Mouse (Mus musculus): ENCODE measurements around the gene Tnfaip2. TPM values are rescaled to one million over a fixed set of nuclear protein-coding genes. Genes with fewer than 3 reads are reported as not detected.
A peak's percentile ranks its signal among the peaks of the same experiment; 100 is the strongest.

Tnfaip2 gene
- 34.8 and 46.7 TPM in 2 replicates for polyA plus RNA-seq (2015; fragmentation: Nextera tagmentation; extraction: Ambion mirVana)

DNA sequence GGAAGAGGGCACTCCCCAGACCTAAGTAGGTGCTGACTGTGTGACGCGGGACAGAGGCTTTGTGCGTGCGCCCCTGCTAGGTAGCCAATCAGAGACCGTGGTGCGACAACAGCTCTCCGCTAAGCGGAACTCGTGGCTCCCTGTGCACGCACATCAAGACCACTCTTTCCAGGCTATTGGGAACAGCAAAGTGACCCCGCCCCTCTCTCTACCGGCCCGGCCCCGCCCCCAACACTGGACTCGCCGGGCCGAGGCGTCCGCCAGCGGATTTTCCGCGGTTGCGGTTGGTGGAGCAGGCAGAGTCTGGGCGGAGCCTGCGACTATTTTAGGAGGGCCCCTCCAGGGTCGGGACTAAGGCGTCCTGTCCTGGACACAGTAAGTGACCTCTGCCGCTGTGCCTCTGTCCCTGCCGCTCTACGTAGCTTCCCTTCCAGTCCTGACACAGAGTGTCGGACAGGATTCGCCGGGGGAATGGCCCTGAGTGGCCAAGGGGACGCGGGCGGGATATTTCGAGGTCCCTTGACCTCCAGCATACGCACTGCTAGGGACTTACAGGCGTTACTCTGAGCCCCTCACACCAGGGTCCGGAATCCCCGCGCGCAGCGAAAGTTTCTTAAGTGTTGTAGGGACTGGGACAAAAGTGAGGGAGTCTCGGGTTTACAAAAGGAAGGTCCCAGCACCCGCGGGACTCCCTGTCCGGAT is at the start of gene Tnfaip2:
Gene Tnfaip2 (plus strand): TSS at position 161 of the 702 bp plus-strand sequence.
- WGBS = 3% methylated on average over 48 of the region's 48 CpGs
- Histone ChIP-seq H3K4me2 (ENCODE audit: low read length) (peak within 1 kb of the TSS; percentile 77), H3K27ac (peak within 1 kb of the TSS; percentile 67), H3K9ac (ENCODE audit: low read depth, low read length) (peak within 1 kb of the TSS; percentile 61), H3K4me1 (replicated peaks; ENCODE audit: insufficient read depth, low read length) (peaks cover 25% of the 10 kb centered on the region), H3K27me3 (ENCODE audit: insufficient read depth, low read length) (0 out of 2 replicates have a peak, but pooled peaks cover 6% of the 10 kb centered on the region), H3K9me3 (replicated peaks; ENCODE audit: low read length) (no peaks in the 10 kb centered on the region), H3K36me3 (ENCODE audit: insufficient read depth, low read length) (no peaks in the 10 kb centered on the region), H3K4me3 (replicated peaks; ENCODE audit: low read depth, low read length) (peak within 1 kb of the TSS; percentile 45)
- peak; percentile 73 for ATAC-seq (replicated peaks; ENCODE audit: low FRiP score, low read depth)
- peak; percentile 3; the same call in 1 of the 2 replicates for TF ChIP-seq CTCF (IDR thresholded peaks at IDR 0.05; ENCODE audit: low read depth)
- peak; percentile 92 for DNase-seq (ENCODE audit: low spot score)

DNA sequence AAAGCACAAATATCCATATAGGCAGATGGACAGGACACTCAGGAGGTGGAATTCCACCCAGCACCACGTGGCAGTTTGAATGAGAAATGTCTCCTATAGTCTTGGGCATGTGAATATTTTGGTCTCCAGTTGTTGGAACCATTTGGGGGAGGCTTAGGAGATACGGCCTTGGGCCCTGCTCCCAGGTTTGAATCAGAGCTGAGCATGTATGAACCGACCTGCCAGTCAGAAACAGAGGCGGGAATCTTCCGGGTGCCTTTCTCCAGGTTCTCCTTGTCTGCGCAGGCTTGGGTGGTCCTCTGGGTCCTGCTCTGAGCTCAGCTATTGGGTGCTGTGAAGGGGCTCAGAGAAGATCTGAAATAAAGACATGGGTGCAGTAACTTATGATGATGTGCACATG is 48.3 kb upstream of the Tnfaip2 start:
- H3K4me3 ChIP-seq (replicated peaks; ENCODE audit: low read depth, low read length) = no peak overlapping the region
- no peaks in the 10 kb centered on the region for H3K9me3 ChIP-seq (replicated peaks; ENCODE audit: low read length)
- no peak overlapping the region for H3K9ac ChIP-seq (ENCODE audit: low read depth, low read length)
- H3K4me2 ChIP-seq (ENCODE audit: low read length) = no peak overlapping the region
- TF ChIP-seq CTCF (IDR thresholded peaks at IDR 0.05; ENCODE audit: low read depth) = no peak
- no peaks in the 10 kb centered on the region for H3K36me3 ChIP-seq (ENCODE audit: insufficient read depth, low read length)
- H3K4me1 ChIP-seq (replicated peaks; ENCODE audit: insufficient read depth, low read length) = no peaks in the 10 kb centered on the region
- no peak for DNase-seq (ENCODE audit: low spot score)
- WGBS = 90% methylated on average over 6 of the region's 6 CpGs
- no peak for ATAC-seq (replicated peaks; ENCODE audit: low FRiP score, low read depth)
- no peak overlapping the region for H3K27ac ChIP-seq
- no peaks in the 10 kb centered on the region for H3K27me3 ChIP-seq (ENCODE audit: insufficient read depth, low read length)

DNA sequence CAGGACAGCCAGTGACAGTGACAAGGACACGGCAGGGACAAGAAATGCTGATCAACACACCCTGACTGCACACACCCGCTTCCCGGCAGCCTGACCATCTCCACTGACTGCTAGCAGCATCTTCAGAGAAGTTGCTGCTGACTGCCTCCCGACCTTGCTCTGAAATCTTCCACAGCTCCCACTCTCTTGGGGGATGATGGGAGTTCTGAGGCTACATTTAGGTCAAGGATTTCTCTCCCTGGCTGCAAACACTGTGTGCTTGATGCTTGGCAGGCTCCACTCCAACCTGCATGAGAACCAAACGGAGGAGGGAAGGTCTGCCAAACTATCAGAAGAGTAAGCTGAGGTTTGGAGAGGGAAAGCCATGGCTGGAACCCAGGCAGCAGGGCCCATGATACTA is 45.3 kb upstream of the Tnfaip2 start:
- no peak overlapping the region for H3K9ac ChIP-seq (ENCODE audit: low read depth, low read length)
- H3K9me3 ChIP-seq (replicated peaks; ENCODE audit: low read length) = no peaks in the 10 kb centered on the region
- 0 out of 2 replicates have a peak, but pooled peaks cover 3% of the 10 kb centered on the region for H3K4me1 ChIP-seq (replicated peaks; ENCODE audit: insufficient read depth, low read length)
- DNase-seq (ENCODE audit: low spot score) (no peak), ATAC-seq (replicated peaks; ENCODE audit: low FRiP score, low read depth) (no peak)
- H3K27ac ChIP-seq = no peak overlapping the region
- no peak overlapping the region for H3K4me3 ChIP-seq (replicated peaks; ENCODE audit: low read depth, low read length)
- no peaks in the 10 kb centered on the region for H3K36me3 ChIP-seq (ENCODE audit: insufficient read depth, low read length)
- H3K4me2 ChIP-seq (ENCODE audit: low read length) = no peak overlapping the region
- no peaks in the 10 kb centered on the region for H3K27me3 ChIP-seq (ENCODE audit: insufficient read depth, low read length)
- WGBS = 62% methylated on average over 5 of the region's 5 CpGs
- TF ChIP-seq CTCF (IDR thresholded peaks at IDR 0.05; ENCODE audit: low read depth) = no peak

DNA sequence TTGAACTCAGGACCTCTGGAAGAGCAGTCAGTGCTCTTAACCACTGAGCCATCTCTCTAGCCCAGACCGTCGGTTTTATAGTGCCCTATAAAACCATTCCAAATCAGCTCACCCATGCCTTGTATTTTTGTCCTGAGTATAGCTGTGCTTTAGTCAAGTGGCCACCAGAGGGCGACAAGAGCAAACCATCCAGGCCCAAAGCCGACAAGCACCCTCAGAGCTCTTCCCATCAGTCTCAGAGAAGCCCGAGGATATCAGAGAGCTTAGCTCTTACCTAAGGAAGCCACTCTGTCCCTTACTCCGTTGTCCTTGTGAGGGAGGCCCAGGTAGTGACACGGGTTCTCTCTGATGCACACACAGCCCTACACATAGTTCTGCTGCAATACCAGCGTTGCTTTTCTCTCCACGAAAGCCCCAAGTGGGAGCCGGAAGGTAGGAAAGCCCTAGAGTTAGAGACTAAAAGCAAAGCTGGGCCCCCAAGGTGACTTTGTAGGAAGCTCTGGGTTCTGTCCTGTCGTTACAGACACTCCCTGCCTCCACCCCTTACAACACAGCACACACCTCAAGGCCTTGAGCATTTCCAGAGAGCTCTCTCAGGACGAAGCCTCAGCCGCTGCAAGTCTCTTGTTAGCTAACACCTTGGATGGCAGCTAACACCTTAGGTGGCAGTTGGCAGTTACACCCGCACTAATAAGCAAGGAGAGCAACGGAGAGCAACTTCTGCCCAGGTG is 40.6 kb upstream of the Tnfaip2 start:
- ATAC-seq (replicated peaks; ENCODE audit: low FRiP score, low read depth) (peak; percentile 37; the same call in 1 of the 2 replicates), DNase-seq (ENCODE audit: low spot score) (peak; percentile 95)
- Histone ChIP-seq H3K9ac (ENCODE audit: low read depth, low read length) (no peak overlapping the region), H3K27ac (no peak overlapping the region), H3K36me3 (ENCODE audit: insufficient read depth, low read length) (no peaks in the 10 kb centered on the region), H3K4me1 (replicated peaks; ENCODE audit: insufficient read depth, low read length) (peaks cover 5% of the 10 kb centered on the region), H3K27me3 (ENCODE audit: insufficient read depth, low read length) (0 out of 2 replicates have a peak, but pooled peaks cover 6% of the 10 kb centered on the region), H3K4me2 (ENCODE audit: low read length) (no peak overlapping the region), H3K9me3 (replicated peaks; ENCODE audit: low read length) (no peaks in the 10 kb centered on the region), H3K4me3 (replicated peaks; ENCODE audit: low read depth, low read length) (no peak overlapping the region)
- peak; percentile 96 for TF ChIP-seq CTCF (IDR thresholded peaks at IDR 0.05; ENCODE audit: low read depth)
- 19% methylated on average over 15 of the region's 15 CpGs for WGBS

- Histone ChIP-seq H3K9me3 (replicated peaks; ENCODE audit: low read length) (no peaks in the 10 kb centered on the region), H3K4me1 (replicated peaks; ENCODE audit: insufficient read depth, low read length) (peaks cover 10% of the 10 kb centered on the region), H3K27me3 (ENCODE audit: insufficient read depth, low read length) (0 out of 2 replicates have a peak, but pooled peaks cover 6% of the 10 kb centered on the region), H3K9ac (ENCODE audit: low read depth, low read length) (no peak overlapping the region), H3K4me3 (replicated peaks; ENCODE audit: low read depth, low read length) (no peak overlapping the region), H3K36me3 (ENCODE audit: insufficient read depth, low read length) (no peaks in the 10 kb centered on the region), H3K4me2 (ENCODE audit: low read length) (no peak overlapping the region), H3K27ac (no peak overlapping the region)
- TF ChIP-seq CTCF (IDR thresholded peaks at IDR 0.05; ENCODE audit: low read depth) = no peak
- 59% methylated on average over 10 of the region's 10 CpGs for whole genome bisulfite sequencing
- DNase-seq (ENCODE audit: low spot score) (no peak), ATAC-seq (replicated peaks; ENCODE audit: low FRiP score, low read depth) (no peak)
Observed at GRCm38 (mm10) chr12:111404880-111405279, 37.4 kb upstream of the Tnfaip2 start.

DNA sequence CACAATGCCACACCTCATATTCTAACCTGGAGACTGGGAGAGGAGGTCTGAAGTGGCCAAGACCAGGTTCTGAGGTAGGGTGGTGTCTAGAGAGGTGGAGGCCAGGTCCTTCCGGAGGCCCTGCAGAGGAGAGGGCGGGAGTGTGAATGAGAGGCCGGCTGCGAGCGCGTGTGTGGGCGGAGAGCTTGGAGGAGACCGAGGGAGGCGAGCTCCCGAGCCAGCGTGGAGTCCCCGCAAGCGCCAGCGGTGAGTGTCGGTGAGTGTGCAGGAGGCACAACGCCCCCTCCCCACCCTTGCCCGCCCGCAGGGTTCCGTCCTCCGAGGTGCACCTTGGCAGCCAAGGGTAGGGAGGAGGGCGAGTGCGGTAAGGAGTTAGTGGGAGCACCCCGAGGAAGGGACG is 35.6 kb upstream of the Tnfaip2 start, which contains the start of gene Lbhd2:
Gene Lbhd2 (plus strand): TSS at position 188 of the 400 bp plus-strand sequence.
- no peaks in the 10 kb centered on the region for H3K9me3 ChIP-seq (replicated peaks; ENCODE audit: low read length)
- 4% methylated on average over 23 of the region's 24 CpGs for WGBS
- peak within 1 kb of the TSS; percentile 54 for H3K4me2 ChIP-seq (ENCODE audit: low read length)
- H3K36me3 ChIP-seq (ENCODE audit: insufficient read depth, low read length) = no peaks in the 10 kb centered on the region
- no peak for DNase-seq (ENCODE audit: low spot score)
- TF ChIP-seq CTCF (IDR thresholded peaks at IDR 0.05; ENCODE audit: low read depth) = no peak
- H3K27me3 ChIP-seq (ENCODE audit: insufficient read depth, low read length) = 0 out of 2 replicates have a peak, but pooled peaks cover 6% of the 10 kb centered on the region
- no peak within 1 kb of the TSS; the same call in 1 of the 2 replicates for H3K9ac ChIP-seq (ENCODE audit: low read depth, low read length)
- ATAC-seq (replicated peaks; ENCODE audit: low FRiP score, low read depth) = no peak
- no peak within 1 kb of the TSS for H3K27ac ChIP-seq
- H3K4me3 ChIP-seq (replicated peaks; ENCODE audit: low read depth, low read length) = peak within 1 kb of the TSS; percentile 23
- peaks cover 10% of the 10 kb centered on the region for H3K4me1 ChIP-seq (replicated peaks; ENCODE audit: insufficient read depth, low read length)
